Mouse (Mus musculus) bone marrow, adult 2 months (tissue): ENCODE measurements at regions not wholly inside any gene's neighbourhood (a gene's known extent, or its start where the extent isn't known, plus 50 kb on each side); places are given as distances from the start of the nearest gene placed in this dataset.

Experiments
- CTCF ChIP-seq: fragments of 200-500 bp; IDR thresholded peaks from 2 replicates; pipeline ENCODE4 v1.5.1; 2011; ENCODE audit warnings: low read length, control low read depth; ENCODE audit not compliant: control insufficient read depth, insufficient read depth
- POLR2A ChIP-seq: fragments of 200-500 bp; IDR thresholded peaks from 2 replicates; pipeline ENCODE4 v1.6.1; 2011; ENCODE audit warnings: low read depth, mild to moderate bottlenecking, control low read depth, low read length, borderline replicate concordance; ENCODE audit not compliant: control insufficient read depth

- TF ChIP-seq CTCF (no peak), POLR2A (no peak)
Measured at GRCm38 (mm10) chr1:88946374-88946773, 123.8 kb upstream of the Sh3bp4 start.
